Mouse (Mus musculus) CH12.LX (cell line): ENCODE measurements at regions not wholly inside any gene's neighbourhood (a gene's known extent, or its start where the extent isn't known, plus 50 kb on each side); places are given as distances from the start of the nearest gene placed in this dataset.

Source experiments
- CTCF ChIP-seq, 2 experiments: IDR thresholded peaks in 1 of 2; conservative IDR thresholded peaks in 1 of 2; 2 replicates each; pipeline ENCODE4 v1.5.1; 2011 to 2012; ENCODE audit warnings: low read depth in 2 of 2, low read length in 2 of 2, improper control_type of control experiment in 1 of 2, inconsistent platforms in 1 of 2, mild to moderate bottlenecking in 1 of 2, moderate library complexity in 1 of 2
- POLR2A ChIP-seq: IDR thresholded peaks from 2 replicates; pipeline ENCODE4 v1.6.1; 2011; ENCODE audit warnings: low read depth, mild to moderate bottlenecking, improper control_type of control experiment, low read length
- SMC3 ChIP-seq: IDR thresholded peaks from 2 replicates; pipeline ENCODE4 v1.6.1; 2011; ENCODE audit warnings: low read depth, low read length, improper control_type of control experiment
- TCF12 ChIP-seq: IDR thresholded peaks from 2 replicates; pipeline ENCODE4 v1.6.1; 2014; ENCODE audit warnings: low read depth, mild to moderate bottlenecking, inconsistent platforms, low read length, improper control_type of control experiment
- ZMIZ1 ChIP-seq: IDR thresholded peaks from 2 replicates; pipeline ENCODE4 v1.6.1; 2012; ENCODE audit warnings: low read depth, mild to moderate bottlenecking, inconsistent platforms, low read length, improper control_type of control experiment

- TF ChIP-seq TCF12 (no peak), CTCF (conservative IDR thresholded peaks at IDR 0.05 in 1 of 2, IDR thresholded peaks at IDR 0.05 in 1 of 2; ENCODE audit: low read depth in 2 of 2, low read length in 2 of 2) (no peak), POLR2A (no peak), SMC3 (no peak), ZMIZ1 (no peak)
Measured at GRCm38 (mm10) chr19:15339979-15340304, 607.2 kb downstream of the Psat1 start.
